8 mouse cellular contexts compared by ENCODE assay signal in the genomic region with DNA sequence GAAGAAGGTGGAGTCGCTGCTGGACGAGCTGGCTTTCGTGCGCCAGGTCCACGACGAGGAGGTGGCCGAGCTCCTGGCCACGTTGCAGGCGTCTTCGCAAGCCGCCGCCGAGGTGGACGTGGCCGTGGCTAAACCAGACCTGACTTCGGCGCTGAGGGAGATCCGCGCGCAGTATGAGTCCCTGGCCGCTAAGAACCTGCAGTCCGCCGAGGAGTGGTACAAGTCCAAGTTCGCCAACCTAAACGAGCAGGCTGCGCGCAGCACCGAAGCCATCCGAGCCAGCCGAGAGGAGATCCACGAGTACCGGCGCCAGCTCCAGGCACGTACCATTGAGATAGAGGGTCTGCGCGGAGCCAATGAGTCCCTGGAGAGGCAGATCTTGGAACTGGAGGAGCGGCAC. TPM values are rescaled to one million over a fixed set of nuclear protein-coding genes. Genes with fewer than 3 reads are reported as not detected.
DNase-seq lines count a peak whose midpoint lies in the region; ATAC-seq lines count a peak whose summit lies in the region.
"Had no signal": no experiment of that assay in that cellular context is flagged by ENCODE, and none has a peak within 500 bp of the region (broad histone marks: within the 10 kb centered on the region; RNA-seq: fewer than 3 reads in every experiment).

No protein-coding gene starts in this region.

- H3K27ac ChIP-seq in embryonic facial prominence, embryonic 10.5 days (replicated peaks), result no peak overlapping the region; the same call in 1 of the 2 replicates
- peak overlapping the region; percentile 97 for H3K27ac ChIP-seq in hindbrain, embryonic 15.5 days (replicated peaks)
- H3K27ac ChIP-seq in neural tube, embryonic 11.5 days (ENCODE audit: low read depth, low read length), result peak overlapping the region; percentile 85
- H3K27ac ChIP-seq: macrophage had no signal

- H3K9me3 ChIP-seq in embryonic facial prominence, embryonic 10.5 days, result no peaks in the 10 kb centered on the region
- H3K9me3 ChIP-seq in hindbrain, embryonic 15.5 days, result no peaks in the 10 kb centered on the region
- H3K9me3 ChIP-seq in neural tube, embryonic 11.5 days (ENCODE audit: control insufficient read depth, low read length), result no peaks in the 10 kb centered on the region

- intact Hi-C loops in left cerebral cortex, postnatal 4 days (cut with DNase I), result no loop called here
- intact Hi-C loops in left cerebral cortex, postnatal 14 days (cut with DNase I), result no loop called here
- intact Hi-C loops in left cerebral cortex, postnatal 25 days (cut with DNase I), result loop anchor here (1.0 kb wide), 1 partner anchor 35 kb away; a partner anchor contains a TSS

- H3K27me3 ChIP-seq in embryonic facial prominence, embryonic 10.5 days (replicated peaks; ENCODE audit: low read depth, poor library complexity, severe bottlenecking), result peaks cover 83% of the 10 kb centered on the region
- H3K27me3 ChIP-seq in hindbrain, embryonic 15.5 days, result no peaks in the 10 kb centered on the region
- peaks cover 40% of the 10 kb centered on the region for H3K27me3 ChIP-seq in neural tube, embryonic 11.5 days (ENCODE audit: control insufficient read depth, insufficient read depth, low read length)

- peak; percentile 12; the same call in 1 of the 2 replicates for ATAC-seq in hindbrain, embryonic 15.5 days (ENCODE audit: low FRiP score, low read depth)
- no peak for ATAC-seq in neural tube, embryonic 11.5 days (ENCODE audit: insufficient read depth, low FRiP score, low TSS enrichment)

- peak overlapping the region; percentile 90 for H3K9ac ChIP-seq in hindbrain, embryonic 15.5 days
- H3K9ac ChIP-seq in neural tube, embryonic 11.5 days (ENCODE audit: low read length), result peak overlapping the region; percentile 71

- H3K4me2 ChIP-seq in hindbrain, embryonic 15.5 days, result peak overlapping the region; percentile 78
- H3K4me2 ChIP-seq in neural tube, embryonic 11.5 days (ENCODE audit: low read depth), result peak overlapping the region; percentile 65

- WGBS in embryonic facial prominence, embryonic 10.5 days, result under 1% methylated on average over 37 of the region's 37 CpGs
- 1% methylated on average over 37 of the region's 37 CpGs for WGBS in hindbrain, embryonic 15.5 days
- whole genome bisulfite sequencing in neural tube, embryonic 11.5 days, result under 1% methylated on average over 37 of the region's 37 CpGs

- H3K4me1 ChIP-seq in embryonic facial prominence, embryonic 10.5 days, result peaks cover 28% of the 10 kb centered on the region
- H3K4me1 ChIP-seq in hindbrain, embryonic 15.5 days (replicated peaks), result peaks cover 27% of the 10 kb centered on the region
- H3K4me1 ChIP-seq in neural tube, embryonic 11.5 days (ENCODE audit: control insufficient read depth, insufficient read depth, low read length), result peaks cover 7% of the 10 kb centered on the region; the same call in 1 of the 2 replicates

- no peaks in the 10 kb centered on the region for H3K36me3 ChIP-seq in embryonic facial prominence, embryonic 10.5 days (replicated peaks)
- H3K36me3 ChIP-seq in hindbrain, embryonic 15.5 days, result peaks cover 2% of the 10 kb centered on the region
- no peaks in the 10 kb centered on the region for H3K36me3 ChIP-seq in neural tube, embryonic 11.5 days (ENCODE audit: control insufficient read depth, insufficient read depth, low read length)

- peak overlapping the region; percentile 63 for H3K4me3 ChIP-seq in embryonic facial prominence, embryonic 10.5 days
- H3K4me3 ChIP-seq in hindbrain, embryonic 15.5 days, result peak overlapping the region; percentile 74
- H3K4me3 ChIP-seq in neural tube, embryonic 11.5 days (ENCODE audit: low read depth, low read length), result peak overlapping the region; percentile 58

- DNase-seq in left cerebral cortex, postnatal 4 days, result peak; percentile 29
- DNase-seq in left cerebral cortex, postnatal 14 days (ENCODE audit: low spot score in 2 of 2), result no peak
- no peak for DNase-seq in embryonic facial prominence, embryonic 10.5 days (ENCODE audit: low spot score)
- peak; percentile 27 for DNase-seq in neural tube, embryonic 11.5 days (ENCODE audit: low spot score)
- no peak for DNase-seq in urinary bladder, postnatal 25 days (ENCODE audit: low spot score)
- no peak for DNase-seq in left cerebral cortex, postnatal 25 days (ENCODE audit: low spot score in 2 of 2)

RNA-seq across cellular contexts. Expression of a gene that starts 0.4 kb away (rescaled TPM):
- total RNA-seq in left cerebral cortex, postnatal 4 days (2021), result 10 to 100 TPM; 84.0 to 93.6 TPM
- total RNA-seq in left cerebral cortex, postnatal 14 days (2021), result 10 to 100 TPM; 67.1 to 70.7 TPM
- polyA plus RNA-seq in embryonic facial prominence, embryonic 10.5 days (2016; fragmentation: Nextera tagmentation; extraction: Ambion mirVana), result 73.7 and 74.1 TPM in 2 replicates
- 74.1 and 81.2 TPM in 2 replicates for polyA plus RNA-seq in hindbrain, embryonic 15.5 days (2015; fragmentation: Nextera tagmentation; extraction: Ambion mirVana)
- polyA plus RNA-seq in neural tube, embryonic 11.5 days (2014; fragmentation: Nextera tagmentation; extraction: Ambion mirVana), result 68.3 and 71.7 TPM in 2 replicates
- total RNA-seq in left cerebral cortex, postnatal 25 days (2021), result 10 to 100 TPM; 73.0 to 74.4 TPM

RNA-seq across cellular contexts. Expression of a gene that starts 0.9 kb away (rescaled TPM):
- 100 to 1,000 TPM; 246 to 250 TPM for total RNA-seq in left cerebral cortex, postnatal 4 days (2021)
- total RNA-seq in left cerebral cortex, postnatal 14 days (2021), result 100 to 1,000 TPM; 177 to 184 TPM
- 24.3 and 28.3 TPM in 2 replicates for polyA plus RNA-seq in embryonic facial prominence, embryonic 10.5 days (2016; fragmentation: Nextera tagmentation; extraction: Ambion mirVana)
- polyA plus RNA-seq in hindbrain, embryonic 15.5 days (2015; fragmentation: Nextera tagmentation; extraction: Ambion mirVana), result 526 and 612 TPM in 2 replicates
- polyA plus RNA-seq in neural tube, embryonic 11.5 days (2014; fragmentation: Nextera tagmentation; extraction: Ambion mirVana), result 276 and 332 TPM in 2 replicates
- 100 to 1,000 TPM; 208 to 211 TPM for total RNA-seq in left cerebral cortex, postnatal 25 days (2021)
- polyA plus RNA-seq: macrophage had no signal

RNA-seq across cellular contexts. Expression of a gene that starts 35.3 kb away (rescaled TPM):
- 10 to 100 TPM; 25.0 to 26.1 TPM for total RNA-seq in left cerebral cortex, postnatal 4 days (2021)
- total RNA-seq in left cerebral cortex, postnatal 14 days (2021), result 10 to 100 TPM; 15.6 TPM
- polyA plus RNA-seq in embryonic facial prominence, embryonic 10.5 days (2016; fragmentation: Nextera tagmentation; extraction: Ambion mirVana), result 36.1 and 36.5 TPM in 2 replicates
- polyA plus RNA-seq in hindbrain, embryonic 15.5 days (2015; fragmentation: Nextera tagmentation; extraction: Ambion mirVana), result 29.3 and 33.4 TPM in 2 replicates
- 31.0 and 33.5 TPM in 2 replicates for polyA plus RNA-seq in neural tube, embryonic 11.5 days (2014; fragmentation: Nextera tagmentation; extraction: Ambion mirVana)
- total RNA-seq in left cerebral cortex, postnatal 25 days (2021), result 10 to 100 TPM; 16.2 to 17.8 TPM

RNA-seq across cellular contexts. Expression of a gene that starts 52.1 kb away (rescaled TPM):
- 1 to 10 TPM; 7.8 to 8.6 TPM for total RNA-seq in left cerebral cortex, postnatal 4 days (2021)
- total RNA-seq in left cerebral cortex, postnatal 14 days (2021), result 1 to 10 TPM; 5.2 to 5.8 TPM
- polyA plus RNA-seq in embryonic facial prominence, embryonic 10.5 days (2016; fragmentation: Nextera tagmentation; extraction: Ambion mirVana), result 7.2 and 7.5 TPM in 2 replicates
- 5.8 and 5.9 TPM in 2 replicates for polyA plus RNA-seq in hindbrain, embryonic 15.5 days (2015; fragmentation: Nextera tagmentation; extraction: Ambion mirVana)
- polyA plus RNA-seq in neural tube, embryonic 11.5 days (2014; fragmentation: Nextera tagmentation; extraction: Ambion mirVana), result 10.3 and 12.8 TPM in 2 replicates
- 1 to 10 TPM; 6.6 to 6.7 TPM for total RNA-seq in left cerebral cortex, postnatal 25 days (2021)

Comparison
In these comparisons a context has a peak if more than half of its experiments do, and no peak if none do; other contexts are left out.
1. DNase-seq: peak in left cerebral cortex, postnatal 4 days (single experiment) and neural tube, embryonic 11.5 days (single experiment); none in left cerebral cortex, postnatal 14 days (0 of 2), embryonic facial prominence, embryonic 10.5 days (single experiment), urinary bladder, postnatal 25 days (single experiment) and left cerebral cortex, postnatal 25 days (0 of 2).
2. Peak in every context shown above with its lines, with median percentiles within 50 percentile points of each other: H3K4me3 ChIP-seq.